Mouse (Mus musculus) limb, embryonic 14.5 days (tissue): ENCODE data around the gene Cfi. TPM values are rescaled to one million over a fixed set of nuclear protein-coding genes. Genes with fewer than 3 reads are reported as not detected.

Experiments used
- ATAC-seq: fragments of 200-750 bp; cut with Nextera tagmentation; 2 replicates; pipeline ENCODE4 v1.8.0; 2017; ENCODE audit warnings: low read depth, moderate number of reproducible peaks, moderate TSS enrichment; ENCODE audit not compliant: low FRiP score
- DNase-seq: peaks from one replicate; pipeline ENCODE4 v3.0.0-alpha.2; 2015; ENCODE audit warnings: low spot score
- H3K27ac ChIP-seq: fragments of 300-500 bp; sonication (generic); replicated peaks from 2 replicates; pipeline ENCODE4 v1.5.1; 2014; ENCODE audit warnings: low read depth, mild to moderate bottlenecking, low read length, moderate library complexity, mixed read lengths
- H3K27me3 ChIP-seq: fragments of 300-500 bp; sonication (generic); 2 replicates; pipeline ENCODE4 v1.6.1; 2014; ENCODE audit warnings: low read length, mixed read lengths; ENCODE audit not compliant: control insufficient read depth, insufficient read depth
- H3K36me3 ChIP-seq: fragments of 300-500 bp; sonication (generic); 2 replicates; pipeline ENCODE4 v1.6.1; 2014; ENCODE audit warnings: mild to moderate bottlenecking, low read length, moderate library complexity, mixed read lengths; ENCODE audit not compliant: control insufficient read depth, insufficient read depth
- H3K4me1 ChIP-seq: fragments of 300-500 bp; sonication (generic); 2 replicates; pipeline ENCODE4 v1.6.1; 2014; ENCODE audit warnings: antibody characterized with exemption, low read length, mixed read lengths; ENCODE audit not compliant: control insufficient read depth, insufficient read depth
- H3K4me2 ChIP-seq: fragments of 300-500 bp; sonication (generic); replicated peaks from 2 replicates; pipeline ENCODE4 v1.6.1; 2014; ENCODE audit warnings: low read depth, mild to moderate bottlenecking, low read length, moderate library complexity; ENCODE audit not compliant: severe bottlenecking
- H3K4me3 ChIP-seq: fragments of 300-500 bp; sonication (generic); replicated peaks from 2 replicates; pipeline ENCODE4 v1.5.1; 2014; ENCODE audit warnings: low read length
- H3K9ac ChIP-seq: fragments of 300-500 bp; sonication (generic); 2 replicates; pipeline ENCODE4 v1.6.1; 2014; ENCODE audit warnings: mild to moderate bottlenecking, low read depth, low read length, moderate library complexity; ENCODE audit not compliant: severe bottlenecking
- H3K9me3 ChIP-seq: fragments of 300-500 bp; sonication (generic); 2 replicates; pipeline ENCODE4 v1.6.1; 2016; ENCODE audit warnings: low read length; ENCODE audit not compliant: control insufficient read depth
- POLR2A ChIP-seq: fragments of 200-500 bp; IDR thresholded peaks from 2 replicates; pipeline ENCODE4 v1.8.0; 2012; ENCODE audit warnings: inconsistent platforms, mild to moderate bottlenecking, moderate library complexity, borderline replicate concordance; ENCODE audit not compliant: insufficient read depth, insufficient read length; ENCODE audit errors: extremely low read depth
- WGBS: fragments of 180-500 bp; shearing (Covaris S2); extraction: QIAGEN DNeasy Blood & Tissue Kit; methylation state at CpG from one replicate; pipeline ENCODE4 v1.1.7; 2014; 5-methylcytosine and 5-hydroxymethylcytosine counted together
- polyA plus RNA-seq, 2 experiments: library from polyadenylated mRNA; depleted of rRNA in 1 of 2; stranded (reverse) in 1 of 2; unstranded in 1 of 2; fragments of >200 nt; fragmentation: Nextera tagmentation in 1 of 2; extraction: Ambion mirVana in 1 of 2; gene quantifications; 2 replicates each; pipeline versions ENCODE4 v1.2.1 to v1.2.3; 2012 to 2014

Cfi gene
- polyA plus RNA-seq, 2 experiments, result 0.20 to 0.23 TPM

DNA sequence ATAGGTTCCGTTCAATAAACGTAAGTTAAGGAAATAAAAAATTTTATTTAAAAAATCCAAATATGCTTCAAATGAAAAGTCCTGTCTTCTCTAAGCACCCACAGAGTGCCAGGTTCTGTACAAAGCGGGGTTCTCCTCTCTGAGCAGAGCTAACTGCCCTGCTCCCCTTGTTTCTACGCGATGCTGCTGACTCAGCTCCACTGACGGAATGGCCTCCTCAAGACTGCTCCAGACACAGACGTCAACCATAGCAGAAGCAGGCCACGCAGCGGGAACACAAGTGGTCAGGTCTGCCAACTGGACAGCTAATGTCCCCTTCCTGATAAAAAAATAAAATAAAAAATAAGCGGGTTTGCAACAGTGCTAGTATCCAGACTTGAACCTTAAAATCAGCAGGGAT, 10.8 kb upstream of the Cfi start:
- no peak overlapping the region for H3K27ac ChIP-seq
- DNase-seq (no peak), ATAC-seq (no peak)
- TF ChIP-seq POLR2A, result no peak
- H3K9me3 ChIP-seq, result no peaks in the 10 kb centered on the region
- H3K36me3 ChIP-seq, result peaks cover 48% of the 10 kb centered on the region
- H3K4me1 ChIP-seq, result peaks cover 6% of the 10 kb centered on the region; the same call in 1 of the 2 replicates
- H3K4me3 ChIP-seq, result no peak overlapping the region
- no peak overlapping the region for H3K4me2 ChIP-seq
- no peaks in the 10 kb centered on the region for H3K27me3 ChIP-seq
- WGBS, result 90% methylated on average over 10 of the region's 10 CpGs
- no peak overlapping the region for H3K9ac ChIP-seq

- WGBS, result 88% methylated on average over 10 of the region's 10 CpGs
- Histone ChIP-seq H3K9me3 (no peaks in the 10 kb centered on the region), H3K4me1 (peaks cover 9% of the 10 kb centered on the region; the same call in 1 of the 2 replicates), H3K27ac (no peak overlapping the region), H3K4me2 (no peak overlapping the region), H3K36me3 (peaks cover 48% of the 10 kb centered on the region), H3K9ac (no peak overlapping the region), H3K27me3 (no peaks in the 10 kb centered on the region), H3K4me3 (no peak overlapping the region)
- no peak for TF ChIP-seq POLR2A
- no peak for ATAC-seq
- no peak for DNase-seq
Observed at GRCm38 (mm10) chr3:129826691-129827090, 9.0 kb upstream of the Cfi start.

- peaks cover 46% of the 10 kb centered on the region for H3K36me3 ChIP-seq
- no peak for ATAC-seq
- H3K4me3 ChIP-seq, result no peak overlapping the region
- no peak for DNase-seq
- peaks cover 9% of the 10 kb centered on the region; the same call in 1 of the 2 replicates for H3K4me1 ChIP-seq
- no peak overlapping the region for H3K27ac ChIP-seq
- H3K27me3 ChIP-seq, result no peaks in the 10 kb centered on the region
- no peak for TF ChIP-seq POLR2A
- 96% methylated on average over 5 of the region's 5 CpGs for WGBS
- H3K9me3 ChIP-seq, result no peaks in the 10 kb centered on the region
- H3K4me2 ChIP-seq, result no peak overlapping the region
- H3K9ac ChIP-seq, result no peak overlapping the region
Observed at GRCm38 (mm10) chr3:129827691-129828090, 8.0 kb upstream of the Cfi start.

GRCm38 (mm10) chr3:129830626-129831025, 5.1 kb upstream of the Cfi start:
- peak overlapping the region; percentile 80 for H3K9ac ChIP-seq
- H3K4me1 ChIP-seq, result peaks cover 9% of the 10 kb centered on the region; the same call in 1 of the 2 replicates
- peaks cover 17% of the 10 kb centered on the region for H3K36me3 ChIP-seq
- H3K4me2 ChIP-seq, result peak overlapping the region; percentile 66
- peak overlapping the region; percentile 91 for H3K27ac ChIP-seq
- ATAC-seq (no peak), DNase-seq (no peak)
- H3K27me3 ChIP-seq, result no peaks in the 10 kb centered on the region
- peak overlapping the region; percentile 95 for H3K4me3 ChIP-seq
- no peak for TF ChIP-seq POLR2A
- H3K9me3 ChIP-seq, result no peaks in the 10 kb centered on the region
- WGBS, result under 1% methylated on average over 39 of the region's 45 CpGs

DNA sequence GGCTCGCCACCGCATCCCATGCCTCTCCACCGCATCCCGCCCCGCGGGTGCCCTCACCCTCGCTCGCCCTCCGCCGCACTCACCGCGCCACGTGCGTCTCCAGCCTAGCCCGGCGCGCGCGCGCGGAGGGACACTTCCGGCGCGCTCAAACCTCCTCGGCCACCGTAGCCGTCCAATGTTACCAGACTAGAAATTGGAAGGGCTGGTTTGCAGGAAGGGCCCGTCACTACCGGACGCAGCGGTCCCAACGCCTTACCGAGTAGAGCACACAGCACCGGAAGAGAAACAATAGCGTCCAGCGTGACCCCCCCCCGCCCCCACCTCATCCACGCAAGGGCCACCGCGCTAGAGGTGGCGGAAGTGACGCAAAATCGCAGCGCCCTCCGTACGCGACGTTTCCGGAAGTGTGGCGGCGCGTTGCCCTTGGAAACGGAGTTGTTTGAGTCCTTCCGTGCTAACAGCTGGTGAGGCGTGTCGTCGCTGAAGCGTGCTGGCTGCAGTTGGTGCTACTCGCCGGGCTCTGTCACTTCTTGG, 4.6 kb upstream of the Cfi start, which contains the start of gene Gar1:
TSS of gene Gar1 (minus strand) at position 362 of the 534 bp plus-strand sequence.
- ATAC-seq, result peak; percentile 94
- peak within 1 kb of the TSS; percentile 80 for H3K9ac ChIP-seq
- H3K4me2 ChIP-seq, result peak within 1 kb of the TSS; percentile 69
- WGBS, result under 1% methylated on average over 59 of the region's 60 CpGs
- no peaks in the 10 kb centered on the region for H3K9me3 ChIP-seq
- H3K27me3 ChIP-seq, result no peaks in the 10 kb centered on the region
- H3K27ac ChIP-seq, result peak within 1 kb of the TSS; percentile 91
- peaks cover 13% of the 10 kb centered on the region for H3K36me3 ChIP-seq
- TF ChIP-seq POLR2A, result 0 out of 2 replicates have a peak, but pooled peaks have one; percentile 43
- DNase-seq, result peak; percentile 97
- peak within 1 kb of the TSS; percentile 95 for H3K4me3 ChIP-seq
- H3K4me1 ChIP-seq, result peaks cover 9% of the 10 kb centered on the region; the same call in 1 of the 2 replicates
